Mouse (Mus musculus) bone marrow, adult 2 months (tissue): Measurements from ENCODE around the gene Sp6.

Source experiments
- CTCF ChIP-seq: fragments of 200-500 bp; IDR thresholded peaks from 2 replicates; pipeline ENCODE4 v1.5.1; 2011; ENCODE audit warnings: low read length, control low read depth; ENCODE audit not compliant: control insufficient read depth, insufficient read depth
- POLR2A ChIP-seq: fragments of 200-500 bp; IDR thresholded peaks from 2 replicates; pipeline ENCODE4 v1.6.1; 2011; ENCODE audit warnings: low read depth, mild to moderate bottlenecking, control low read depth, low read length, borderline replicate concordance; ENCODE audit not compliant: control insufficient read depth

DNA sequence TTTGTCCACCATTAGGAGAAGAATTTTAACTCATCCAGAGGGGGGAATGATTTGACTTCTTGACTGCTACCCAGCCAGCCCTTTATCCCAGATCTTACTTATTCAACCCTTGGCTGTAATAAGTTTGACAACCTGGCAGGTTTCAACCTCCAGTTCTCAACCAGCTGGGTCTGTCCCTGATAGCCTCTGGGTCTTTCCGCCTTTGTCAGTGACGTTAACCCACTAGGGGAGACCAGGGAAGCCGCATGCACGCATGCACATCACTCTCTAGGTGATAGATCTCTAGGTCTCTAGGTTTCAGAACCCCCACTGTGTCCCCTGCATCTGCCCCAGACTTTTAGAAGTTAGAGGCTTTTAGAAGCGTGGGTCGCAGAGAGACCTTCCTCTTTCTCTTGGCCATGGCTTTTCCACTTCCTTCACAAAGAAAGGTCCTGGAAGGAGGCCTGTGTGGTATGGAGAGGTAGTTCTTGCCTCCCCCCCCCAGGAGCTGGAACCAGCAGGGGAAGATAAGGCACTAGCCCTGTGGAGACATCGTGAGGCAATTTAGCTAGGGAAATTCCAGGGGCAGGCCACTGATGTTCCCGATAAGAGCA, 3.9 kb upstream of the Sp6 start:
- no peak for TF ChIP-seq CTCF
- no peak for TF ChIP-seq POLR2A
